Mouse (Mus musculus): ENCODE data around the gene Gm11555. TPM values are rescaled to one million over a fixed set of nuclear protein-coding genes. Genes with fewer than 3 reads are reported as not detected.
"Not testable (repeated sequence)": the region's sequence is repeated elsewhere in the genome, so short reads cannot be mapped to it uniquely, and the experiment has no call there.

Gm11555 gene
- polyA plus RNA-seq, 1 experiment from 2014 or later, result not detected

- H3K36me3 ChIP-seq (ENCODE audit: control insufficient read depth, insufficient read depth), result no peaks in the 10 kb centered on the region
- no peak overlapping the region for H3K4me2 ChIP-seq (ENCODE audit: low read length)
- no peak overlapping the region for H3K4me3 ChIP-seq (replicated peaks; ENCODE audit: low read length)
- no peaks in the 10 kb centered on the region for H3K27me3 ChIP-seq (replicated peaks; ENCODE audit: control insufficient read depth, insufficient read depth, low read length)
- H3K9ac ChIP-seq (replicated peaks; ENCODE audit: low read depth, low read length), result no peak overlapping the region
- peak; percentile 58 for ATAC-seq
- H3K9me3 ChIP-seq (ENCODE audit: control insufficient read depth, low read length), result no peaks in the 10 kb centered on the region
- WGBS, result 50% methylated on average over 3 of the region's 3 CpGs
- no peaks in the 10 kb centered on the region for H3K4me1 ChIP-seq (replicated peaks; ENCODE audit: control insufficient read depth, insufficient read depth, low read length)
- no peak overlapping the region for H3K27ac ChIP-seq (ENCODE audit: low read length)
These were observed 5.7 kb downstream of the Gm11555 start for GRCm38 (mm10) chr11:99644351-99644750.

GRCm38 (mm10) chr11:99643635-99644139, 6.3 kb downstream of the Gm11555 start, which contains the start of gene Krtap4-7:
Gene Krtap4-7 (minus strand): TSS chr11:99644089.
- not testable (repeated sequence) for H3K9ac ChIP-seq (replicated peaks; ENCODE audit: low read depth, low read length); H3K27me3 ChIP-seq (replicated peaks; ENCODE audit: control insufficient read depth, insufficient read depth, low read length); H3K27ac ChIP-seq (ENCODE audit: low read length); H3K4me3 ChIP-seq (replicated peaks; ENCODE audit: low read length); H3K36me3 ChIP-seq (ENCODE audit: control insufficient read depth, insufficient read depth); H3K9me3 ChIP-seq (ENCODE audit: control insufficient read depth, low read length); ATAC-seq; H3K4me1 ChIP-seq (replicated peaks; ENCODE audit: control insufficient read depth, insufficient read depth, low read length); H3K4me2 ChIP-seq (ENCODE audit: low read length)
- WGBS, result 86% methylated on average over 9 of the region's 9 CpGs

GRCm38 (mm10) chr11:99640926-99641325, 9.1 kb downstream of the Gm11555 start:
- H3K4me2 ChIP-seq (ENCODE audit: low read length), result no peak overlapping the region
- H3K36me3 ChIP-seq (ENCODE audit: control insufficient read depth, insufficient read depth), result no peaks in the 10 kb centered on the region
- ATAC-seq, result no peak
- H3K9me3 ChIP-seq (ENCODE audit: control insufficient read depth, low read length), result no peaks in the 10 kb centered on the region
- no peak overlapping the region for H3K27ac ChIP-seq (ENCODE audit: low read length)
- H3K27me3 ChIP-seq (replicated peaks; ENCODE audit: control insufficient read depth, insufficient read depth, low read length), result no peaks in the 10 kb centered on the region
- no peak overlapping the region for H3K4me3 ChIP-seq (replicated peaks; ENCODE audit: low read length)
- H3K9ac ChIP-seq (replicated peaks; ENCODE audit: low read depth, low read length), result no peak overlapping the region
- 53% methylated on average over 1 of the region's 1 CpGs for WGBS
- no peaks in the 10 kb centered on the region for H3K4me1 ChIP-seq (replicated peaks; ENCODE audit: control insufficient read depth, insufficient read depth, low read length)

GRCm38 (mm10) chr11:99637086-99637485, 12.9 kb downstream of the Gm11555 start:
- WGBS, result 68% methylated on average over 1 of the region's 1 CpGs
- H3K27ac ChIP-seq (ENCODE audit: low read length), result no peak overlapping the region
- H3K4me3 ChIP-seq (replicated peaks; ENCODE audit: low read length), result no peak overlapping the region
- no peak overlapping the region for H3K4me2 ChIP-seq (ENCODE audit: low read length)
- H3K36me3 ChIP-seq (ENCODE audit: control insufficient read depth, insufficient read depth), result no peaks in the 10 kb centered on the region
- no peak for ATAC-seq
- no peaks in the 10 kb centered on the region for H3K4me1 ChIP-seq (replicated peaks; ENCODE audit: control insufficient read depth, insufficient read depth, low read length)
- H3K9me3 ChIP-seq (ENCODE audit: control insufficient read depth, low read length), result no peaks in the 10 kb centered on the region
- no peaks in the 10 kb centered on the region for H3K27me3 ChIP-seq (replicated peaks; ENCODE audit: control insufficient read depth, insufficient read depth, low read length)
- H3K9ac ChIP-seq (replicated peaks; ENCODE audit: low read depth, low read length), result no peak overlapping the region

- Histone ChIP-seq H3K27ac (ENCODE audit: low read length) (no peak within 1 kb of the TSS), H3K9me3 (ENCODE audit: control insufficient read depth, low read length) (no peaks in the 10 kb centered on the region), H3K4me3 (replicated peaks; ENCODE audit: low read length) (no peak within 1 kb of the TSS), H3K4me2 (ENCODE audit: low read length) (no peak within 1 kb of the TSS), H3K27me3 (replicated peaks; ENCODE audit: control insufficient read depth, insufficient read depth, low read length) (no peaks in the 10 kb centered on the region), H3K4me1 (replicated peaks; ENCODE audit: control insufficient read depth, insufficient read depth, low read length) (no peaks in the 10 kb centered on the region), H3K36me3 (ENCODE audit: control insufficient read depth, insufficient read depth) (no peaks in the 10 kb centered on the region), H3K9ac (replicated peaks; ENCODE audit: low read depth, low read length) (no peak within 1 kb of the TSS)
- no peak for ATAC-seq
- 38% methylated on average over 8 of the region's 8 CpGs for WGBS
These were observed 15.3 kb downstream of the Gm11555 start, which contains the start of gene Krtap4-2 for GRCm38 (mm10) chr11:99634653-99635134. Gene Krtap4-2 (minus strand): TSS chr11:99635084.

- WGBS, result 78% methylated on average over 2 of the region's 2 CpGs
- H3K27me3 ChIP-seq (replicated peaks; ENCODE audit: control insufficient read depth, insufficient read depth, low read length), result no peaks in the 10 kb centered on the region
- ATAC-seq, result no peak
- no peak overlapping the region for H3K4me2 ChIP-seq (ENCODE audit: low read length)
- H3K4me1 ChIP-seq (replicated peaks; ENCODE audit: control insufficient read depth, insufficient read depth, low read length), result no peaks in the 10 kb centered on the region
- no peak overlapping the region for H3K9ac ChIP-seq (replicated peaks; ENCODE audit: low read depth, low read length)
- no peak overlapping the region for H3K27ac ChIP-seq (ENCODE audit: low read length)
- H3K36me3 ChIP-seq (ENCODE audit: control insufficient read depth, insufficient read depth), result no peaks in the 10 kb centered on the region
- H3K9me3 ChIP-seq (ENCODE audit: control insufficient read depth, low read length), result no peaks in the 10 kb centered on the region
- no peak overlapping the region for H3K4me3 ChIP-seq (replicated peaks; ENCODE audit: low read length)
These were observed 16.7 kb downstream of the Gm11555 start for GRCm38 (mm10) chr11:99633293-99633692.

GRCm38 (mm10) chr11:99630890-99631289, 19.1 kb downstream of the Gm11555 start:
- Histone ChIP-seq H3K9me3 (ENCODE audit: control insufficient read depth, low read length) (no peaks in the 10 kb centered on the region), H3K9ac (replicated peaks; ENCODE audit: low read depth, low read length) (no peak overlapping the region), H3K27ac (ENCODE audit: low read length) (no peak overlapping the region), H3K4me2 (ENCODE audit: low read length) (no peak overlapping the region), H3K27me3 (replicated peaks; ENCODE audit: control insufficient read depth, insufficient read depth, low read length) (no peaks in the 10 kb centered on the region), H3K4me3 (replicated peaks; ENCODE audit: low read length) (no peak overlapping the region), H3K4me1 (replicated peaks; ENCODE audit: control insufficient read depth, insufficient read depth, low read length) (no peaks in the 10 kb centered on the region), H3K36me3 (ENCODE audit: control insufficient read depth, insufficient read depth) (no peaks in the 10 kb centered on the region)
- WGBS, result 70% methylated on average over 3 of the region's 3 CpGs
- ATAC-seq, result no peak

- no peak for ATAC-seq
- Histone ChIP-seq H3K4me1 (replicated peaks; ENCODE audit: control insufficient read depth, insufficient read depth, low read length) (no peaks in the 10 kb centered on the region), H3K4me2 (ENCODE audit: low read length) (no peak within 1 kb of the TSS), H3K27ac (ENCODE audit: low read length) (no peak within 1 kb of the TSS), H3K36me3 (ENCODE audit: control insufficient read depth, insufficient read depth) (no peaks in the 10 kb centered on the region), H3K27me3 (replicated peaks; ENCODE audit: control insufficient read depth, insufficient read depth, low read length) (no peaks in the 10 kb centered on the region), H3K9me3 (ENCODE audit: control insufficient read depth, low read length) (no peaks in the 10 kb centered on the region), H3K9ac (replicated peaks; ENCODE audit: low read depth, low read length) (no peak within 1 kb of the TSS), H3K4me3 (replicated peaks; ENCODE audit: low read length) (no peak within 1 kb of the TSS)
- 84% methylated on average over 4 of the region's 4 CpGs for WGBS
These were observed 21.9 kb downstream of the Gm11555 start, which contains the start of gene Krtap4-1 for GRCm38 (mm10) chr11:99628138-99628537. Gene Krtap4-1 (minus strand): TSS chr11:99628238.

GRCm38 (mm10) chr11:99620335-99620734, 29.7 kb downstream of the Gm11555 start, which contains the start of gene Gm11562:
Gene Gm11562 (minus strand): TSS chr11:99620435.
- H3K4me3 ChIP-seq (replicated peaks; ENCODE audit: low read length), result no peak within 1 kb of the TSS
- H3K9ac ChIP-seq (replicated peaks; ENCODE audit: low read depth, low read length), result no peak within 1 kb of the TSS
- H3K9me3 ChIP-seq (ENCODE audit: control insufficient read depth, low read length), result no peaks in the 10 kb centered on the region
- H3K4me2 ChIP-seq (ENCODE audit: low read length), result no peak within 1 kb of the TSS
- no peaks in the 10 kb centered on the region for H3K36me3 ChIP-seq (ENCODE audit: control insufficient read depth, insufficient read depth)
- H3K4me1 ChIP-seq (replicated peaks; ENCODE audit: control insufficient read depth, insufficient read depth, low read length), result no peaks in the 10 kb centered on the region
- H3K27ac ChIP-seq (ENCODE audit: low read length), result no peak within 1 kb of the TSS
- WGBS, result 92% methylated on average over 2 of the region's 2 CpGs
- no peaks in the 10 kb centered on the region for H3K27me3 ChIP-seq (replicated peaks; ENCODE audit: control insufficient read depth, insufficient read depth, low read length)
- no peak for ATAC-seq
